Mouse (Mus musculus): ENCODE results near the gene Crocc2. TPM values are rescaled to one million over a fixed set of nuclear protein-coding genes. Genes with fewer than 3 reads are reported as not detected.

Crocc2 gene
- total RNA-seq, 1 experiment, result 3.1 TPM

- no peak for DNase-seq (ENCODE audit: low read depth, low spot score)
- no peak overlapping the region for H3K9ac ChIP-seq (ENCODE audit: insufficient read depth, low read depth, low read length, poor library complexity, severe bottlenecking)
- no peak overlapping the region for H3K4me3 ChIP-seq (ENCODE audit: insufficient read depth in 1 of 2, low read depth in 1 of 2, low read length in 2 of 2, poor library complexity in 1 of 2, severe bottlenecking in 1 of 2)
- no peaks in the 10 kb centered on the region for H3K9me3 ChIP-seq (ENCODE audit: control insufficient read depth, insufficient read depth, low read depth, low read length)
- in situ Hi-C loops (cut with MboI; ENCODE audit: low sequenced_read_pairs in 2 of 2, unreplicated experiment in 2 of 2), result no loop called here
- peaks cover 9% of the 10 kb centered on the region for H3K36me3 ChIP-seq (ENCODE audit: control insufficient read depth, insufficient read depth, low read length, poor library complexity, severe bottlenecking)
- peaks cover 0 to 7% of the 10 kb centered on the region in 2 experiments; a peak in 1 of 4 replicates for H3K4me1 ChIP-seq (ENCODE audit: control insufficient read depth in 2 of 2, insufficient read depth in 2 of 2, low read length in 2 of 2, poor library complexity in 1 of 2)
- TF ChIP-seq HCFC1 (IDR thresholded peaks at IDR 0.05; ENCODE audit: borderline replicate concordance, insufficient read depth, low read length), result no peak
- TF ChIP-seq CHD2 (IDR thresholded peaks at IDR 0.05; ENCODE audit: low read depth, low read length), result no peak
- no peak for TF ChIP-seq MAFK (IDR thresholded peaks at IDR 0.05; ENCODE audit: insufficient read depth, low read depth, low read length)
- no peak for TF ChIP-seq ZNF384 (IDR thresholded peaks at IDR 0.05; ENCODE audit: low read depth, low read length)
- TF ChIP-seq ZC3H11A (IDR thresholded peaks at IDR 0.05; ENCODE audit: borderline replicate concordance, low read depth, low read length), result no peak
- no peak overlapping the region for H3K27ac ChIP-seq (ENCODE audit: insufficient read depth, low read depth, low read length, poor library complexity, severe bottlenecking)
Measured at GRCm38 (mm10) chr1:93270516-93271240, 102.2 kb downstream of the Crocc2 start.

GRCm38 (mm10) chr1:93271751-93272150 lies 103.2 kb downstream of the Crocc2 start:
- Histone ChIP-seq H3K4me1 (ENCODE audit: control insufficient read depth in 2 of 2, insufficient read depth in 2 of 2, low read length in 2 of 2, poor library complexity in 1 of 2) (peaks cover 0 to 15% of the 10 kb centered on the region in 2 experiments; a peak in 1 of 4 replicates), H3K36me3 (ENCODE audit: control insufficient read depth, insufficient read depth, low read length, poor library complexity, severe bottlenecking) (peaks cover 15% of the 10 kb centered on the region), H3K9me3 (ENCODE audit: control insufficient read depth, insufficient read depth, low read depth, low read length) (no peaks in the 10 kb centered on the region), H3K9ac (ENCODE audit: insufficient read depth, low read depth, low read length, poor library complexity, severe bottlenecking) (no peak overlapping the region), H3K4me3 (ENCODE audit: insufficient read depth in 1 of 2, low read depth in 1 of 2, low read length in 2 of 2, poor library complexity in 1 of 2, severe bottlenecking in 1 of 2) (no peak overlapping the region), H3K27ac (ENCODE audit: insufficient read depth, low read depth, low read length, poor library complexity, severe bottlenecking) (no peak overlapping the region)
- no peak for DNase-seq (ENCODE audit: low read depth, low spot score)
- in situ Hi-C loops (cut with MboI; ENCODE audit: low sequenced_read_pairs in 2 of 2, unreplicated experiment in 2 of 2), result no loop called here
- TF ChIP-seq CHD2 (IDR thresholded peaks at IDR 0.05; ENCODE audit: low read depth, low read length) (no peak), MAFK (IDR thresholded peaks at IDR 0.05; ENCODE audit: insufficient read depth, low read depth, low read length) (no peak), ZNF384 (IDR thresholded peaks at IDR 0.05; ENCODE audit: low read depth, low read length) (no peak), HCFC1 (IDR thresholded peaks at IDR 0.05; ENCODE audit: borderline replicate concordance, insufficient read depth, low read length) (no peak), ZC3H11A (IDR thresholded peaks at IDR 0.05; ENCODE audit: borderline replicate concordance, low read depth, low read length) (no peak)

- Histone ChIP-seq H3K9me3 (ENCODE audit: control insufficient read depth, insufficient read depth, low read depth, low read length) (no peaks in the 10 kb centered on the region), H3K4me1 (ENCODE audit: control insufficient read depth in 2 of 2, insufficient read depth in 2 of 2, low read length in 2 of 2, poor library complexity in 1 of 2) (peaks cover 0 to 15% of the 10 kb centered on the region in 2 experiments; a peak in 1 of 4 replicates), H3K4me3 (ENCODE audit: insufficient read depth in 1 of 2, low read depth in 1 of 2, low read length in 2 of 2, poor library complexity in 1 of 2, severe bottlenecking in 1 of 2) (no peak overlapping the region), H3K27ac (ENCODE audit: insufficient read depth, low read depth, low read length, poor library complexity, severe bottlenecking) (no peak overlapping the region), H3K36me3 (ENCODE audit: control insufficient read depth, insufficient read depth, low read length, poor library complexity, severe bottlenecking) (peaks cover 18% of the 10 kb centered on the region), H3K9ac (ENCODE audit: insufficient read depth, low read depth, low read length, poor library complexity, severe bottlenecking) (no peak overlapping the region)
- no peak for TF ChIP-seq MAFK (IDR thresholded peaks at IDR 0.05; ENCODE audit: insufficient read depth, low read depth, low read length)
- no peak for TF ChIP-seq HCFC1 (IDR thresholded peaks at IDR 0.05; ENCODE audit: borderline replicate concordance, insufficient read depth, low read length)
- no peak for TF ChIP-seq CHD2 (IDR thresholded peaks at IDR 0.05; ENCODE audit: low read depth, low read length)
- TF ChIP-seq ZC3H11A (IDR thresholded peaks at IDR 0.05; ENCODE audit: borderline replicate concordance, low read depth, low read length), result no peak
- no peak for TF ChIP-seq ZNF384 (IDR thresholded peaks at IDR 0.05; ENCODE audit: low read depth, low read length)
- in situ Hi-C loops (cut with MboI; ENCODE audit: low sequenced_read_pairs in 2 of 2, unreplicated experiment in 2 of 2), result no loop called here
- DNase-seq (ENCODE audit: low read depth, low spot score), result peak; percentile 39
Measured at GRCm38 (mm10) chr1:93272409-93272821, 103.9 kb downstream of the Crocc2 start.

- in situ Hi-C loops (cut with MboI; ENCODE audit: low sequenced_read_pairs in 2 of 2, unreplicated experiment in 2 of 2), result no loop called here
- no peak overlapping the region for H3K27ac ChIP-seq (ENCODE audit: insufficient read depth, low read depth, low read length, poor library complexity, severe bottlenecking)
- TF ChIP-seq ZNF384 (IDR thresholded peaks at IDR 0.05; ENCODE audit: low read depth, low read length), result no peak
- no peak for TF ChIP-seq CHD2 (IDR thresholded peaks at IDR 0.05; ENCODE audit: low read depth, low read length)
- TF ChIP-seq ZC3H11A (IDR thresholded peaks at IDR 0.05; ENCODE audit: borderline replicate concordance, low read depth, low read length), result no peak
- TF ChIP-seq HCFC1 (IDR thresholded peaks at IDR 0.05; ENCODE audit: borderline replicate concordance, insufficient read depth, low read length), result no peak
- no peak for TF ChIP-seq MAFK (IDR thresholded peaks at IDR 0.05; ENCODE audit: insufficient read depth, low read depth, low read length)
- peaks cover 0 to 15% of the 10 kb centered on the region in 2 experiments; a peak in 1 of 4 replicates for H3K4me1 ChIP-seq (ENCODE audit: control insufficient read depth in 2 of 2, insufficient read depth in 2 of 2, low read length in 2 of 2, poor library complexity in 1 of 2)
- no peak overlapping the region for H3K4me3 ChIP-seq (ENCODE audit: insufficient read depth in 1 of 2, low read depth in 1 of 2, low read length in 2 of 2, poor library complexity in 1 of 2, severe bottlenecking in 1 of 2)
- peaks cover 20% of the 10 kb centered on the region; the same call in 1 of the 2 replicates for H3K36me3 ChIP-seq (ENCODE audit: control insufficient read depth, insufficient read depth, low read length, poor library complexity, severe bottlenecking)
- DNase-seq (ENCODE audit: low read depth, low spot score), result peak; percentile 44
- no peak overlapping the region for H3K9ac ChIP-seq (ENCODE audit: insufficient read depth, low read depth, low read length, poor library complexity, severe bottlenecking)
- H3K9me3 ChIP-seq (ENCODE audit: control insufficient read depth, insufficient read depth, low read depth, low read length), result no peaks in the 10 kb centered on the region
Measured at GRCm38 (mm10) chr1:93275561-93275960, 107.0 kb downstream of the Crocc2 start.
